Mouse (Mus musculus) hindbrain, embryonic 16.5 days (tissue): Measurements from ENCODE around the gene Olfr403. TPM values are rescaled to one million over a fixed set of nuclear protein-coding genes. Genes with fewer than 3 reads are reported as not detected.
"Not testable (repeated sequence)": the region's sequence is repeated elsewhere in the genome, so short reads cannot be mapped to it uniquely, and the experiment has no call there.

ENCODE experiments used
- ATAC-seq: fragments of 200-750 bp; cut with Nextera tagmentation; 2 replicates; pipeline ENCODE4 v1.8.0; 2017; ENCODE audit warnings: moderate TSS enrichment, moderate library complexity
- H3K27ac ChIP-seq: fragments of 300-500 bp; sonication (generic); 2 replicates; pipeline ENCODE4 v1.5.1; 2014; ENCODE audit warnings: low read depth, mild to moderate bottlenecking, control low read depth, low read length, moderate library complexity
- H3K27me3 ChIP-seq: fragments of 300-500 bp; sonication (generic); replicated peaks from 2 replicates; pipeline ENCODE4 v1.6.1; 2014; ENCODE audit warnings: low read length; ENCODE audit not compliant: control insufficient read depth, insufficient read depth
- H3K36me3 ChIP-seq: fragments of 300-500 bp; sonication (generic); 2 replicates; pipeline ENCODE4 v1.6.1; 2014; ENCODE audit warnings: mild to moderate bottlenecking, low read length, moderate library complexity, mixed read lengths; ENCODE audit not compliant: control insufficient read depth, insufficient read depth
- H3K4me1 ChIP-seq: fragments of 300-500 bp; sonication (generic); 2 replicates; pipeline ENCODE4 v1.6.1; 2014; ENCODE audit warnings: low read depth, low read length; ENCODE audit not compliant: control insufficient read depth, insufficient read depth
- H3K4me2 ChIP-seq: fragments of 300-500 bp; sonication (generic); 2 replicates; pipeline ENCODE4 v1.6.1; 2014; ENCODE audit warnings: mild to moderate bottlenecking, low read length, control low read depth, moderate library complexity
- H3K4me3 ChIP-seq: fragments of 300-500 bp; sonication (generic); 2 replicates; pipeline ENCODE4 v1.5.1; 2014; ENCODE audit warnings: mild to moderate bottlenecking, low read length, control low read depth, moderate library complexity
- H3K9ac ChIP-seq: fragments of 300-500 bp; sonication (generic); 2 replicates; pipeline ENCODE4 v1.6.1; 2014; ENCODE audit warnings: low read depth, mild to moderate bottlenecking, control low read depth, low read length, moderate library complexity
- H3K9me3 ChIP-seq: fragments of 300-500 bp; sonication (generic); 2 replicates; pipeline ENCODE4 v1.6.1; 2014; ENCODE audit warnings: mild to moderate bottlenecking, low read length, moderate library complexity; ENCODE audit not compliant: control insufficient read depth
- WGBS: fragments of 180-500 bp; shearing (Covaris S2); extraction: QIAGEN DNeasy Blood & Tissue Kit; methylation state at CpG from one replicate; pipeline ENCODE4 v1.1.7; 2014; 5-methylcytosine and 5-hydroxymethylcytosine counted together
- polyA plus RNA-seq: library from polyadenylated mRNA; unstranded; fragments of >200 nt; fragmentation: Nextera tagmentation; extraction: Ambion mirVana; gene quantifications from 2 replicates; pipeline ENCODE4 v1.2.1, GENCODE M21; 2015

Olfr403 gene
- not detected in 2 replicates for polyA plus RNA-seq

- no peak within 1 kb of the TSS for H3K4me3 ChIP-seq
- H3K27me3 ChIP-seq = no peaks in the 10 kb centered on the region
- no peaks in the 10 kb centered on the region for H3K4me1 ChIP-seq
- no peaks in the 10 kb centered on the region for H3K36me3 ChIP-seq
- ATAC-seq = no peak
- no peak within 1 kb of the TSS for H3K9ac ChIP-seq
- H3K27ac ChIP-seq = no peak within 1 kb of the TSS
- peaks cover 11% of the 10 kb centered on the region for H3K9me3 ChIP-seq
- H3K4me2 ChIP-seq = no peak within 1 kb of the TSS
These were observed at the start of gene Olfr403 for GRCm38 (mm10) chr11:74185949-74186348. Olfr403 (plus strand) TSS chr11:74186249.

DNA sequence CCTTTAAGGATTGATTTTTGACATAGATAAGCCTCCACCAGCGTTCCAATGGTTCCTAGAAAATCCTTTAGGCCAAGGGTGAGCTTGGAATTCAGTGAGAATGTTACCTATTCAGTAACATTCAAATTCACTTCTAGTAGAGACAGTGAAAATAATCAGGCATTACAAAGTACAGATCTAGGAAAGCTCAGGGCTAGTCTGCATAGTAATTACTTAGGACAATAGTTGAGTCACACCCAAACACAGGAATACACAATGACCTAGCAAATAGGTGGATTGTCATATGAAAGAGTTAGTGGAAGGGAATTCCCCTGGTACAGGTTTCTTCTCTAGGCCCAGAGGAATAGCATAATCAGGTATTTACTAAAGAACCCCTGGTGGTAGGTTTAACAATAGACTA, 46.0 kb upstream of the Olfr403 start:
- H3K27ac ChIP-seq, H3K27me3 ChIP-seq, H3K4me2 ChIP-seq, H3K4me3 ChIP-seq, H3K9ac ChIP-seq, H3K4me1 ChIP-seq, ATAC-seq, H3K36me3 ChIP-seq: not testable (repeated sequence)
- 37% methylated on average over 1 of the region's 1 CpGs for WGBS
- peaks cover 29% of the 10 kb centered on the region for H3K9me3 ChIP-seq

- Histone ChIP-seq H3K4me3 (no peak overlapping the region), H3K27me3 (no peaks in the 10 kb centered on the region), H3K27ac (no peak overlapping the region), H3K4me1 (no peaks in the 10 kb centered on the region), H3K9me3 (peaks cover 35% of the 10 kb centered on the region), H3K4me2 (no peak overlapping the region), H3K9ac (no peak overlapping the region), H3K36me3 (no peaks in the 10 kb centered on the region)
- no peak for ATAC-seq
These were observed 40.2 kb upstream of the Olfr403 start for GRCm38 (mm10) chr11:74145866-74146265.

GRCm38 (mm10) chr11:74153229-74153628, 32.8 kb upstream of the Olfr403 start, which contains the start of gene Olfr402:
Olfr402 (plus strand) TSS chr11:74153529.
- peaks cover 11% of the 10 kb centered on the region for H3K9me3 ChIP-seq
- H3K4me3 ChIP-seq = no peak within 1 kb of the TSS
- no peaks in the 10 kb centered on the region for H3K36me3 ChIP-seq
- no peaks in the 10 kb centered on the region for H3K4me1 ChIP-seq
- H3K27ac ChIP-seq = no peak within 1 kb of the TSS
- no peak within 1 kb of the TSS for H3K4me2 ChIP-seq
- ATAC-seq = no peak
- no peaks in the 10 kb centered on the region for H3K27me3 ChIP-seq
- WGBS = 62% methylated on average over 3 of the region's 3 CpGs
- no peak within 1 kb of the TSS for H3K9ac ChIP-seq

DNA sequence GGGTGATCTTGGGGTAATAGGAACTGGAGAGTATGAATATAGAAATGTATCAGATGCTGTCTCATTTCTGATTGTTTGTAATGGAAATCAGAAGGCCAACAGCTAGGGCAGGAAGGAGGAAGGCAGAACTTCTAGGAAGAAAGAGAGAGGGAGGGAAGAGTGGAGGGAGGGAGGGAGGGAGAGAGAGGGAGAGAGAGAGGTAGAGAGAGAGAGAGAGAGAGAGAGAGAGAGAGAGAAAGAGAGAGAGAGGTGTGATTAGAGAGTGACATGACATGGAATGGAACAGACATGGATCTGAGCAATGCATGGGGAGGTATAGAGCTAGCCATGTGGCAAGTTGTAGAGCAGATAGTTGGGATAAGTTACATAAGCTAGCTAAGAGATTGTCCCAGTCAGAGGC, 17.3 kb upstream of the Olfr403 start:
- no peaks in the 10 kb centered on the region for H3K4me1 ChIP-seq
- ATAC-seq = no peak

GRCm38 (mm10) chr11:74183168-74183567, 2.9 kb upstream of the Olfr403 start:
- no peak for ATAC-seq
- 78% methylated on average over 4 of the region's 4 CpGs for whole genome bisulfite sequencing
- H3K9me3 ChIP-seq = peaks cover 11% of the 10 kb centered on the region

More for the DNA sequence above, 17.3 kb upstream of the Olfr403 start:
- Histone ChIP-seq H3K27ac (no peak overlapping the region), H3K4me2 (no peak overlapping the region), H3K9me3 (peaks cover 5% of the 10 kb centered on the region; the same call in 1 of the 2 replicates), H3K27me3 (no peaks in the 10 kb centered on the region), H3K4me3 (no peak overlapping the region), H3K36me3 (no peaks in the 10 kb centered on the region), H3K9ac (no peak overlapping the region)

GRCm38 (mm10) chr11:74183745-74184144, 2.3 kb upstream of the Olfr403 start:
- H3K27ac ChIP-seq = no peak overlapping the region
- no peak overlapping the region for H3K4me3 ChIP-seq
- no peaks in the 10 kb centered on the region for H3K27me3 ChIP-seq
- peaks cover 12% of the 10 kb centered on the region for H3K9me3 ChIP-seq
- no peak overlapping the region for H3K4me2 ChIP-seq
- H3K4me1 ChIP-seq = no peaks in the 10 kb centered on the region
- no peak overlapping the region for H3K9ac ChIP-seq
- 85% methylated on average over 4 of the region's 4 CpGs for WGBS
- no peaks in the 10 kb centered on the region for H3K36me3 ChIP-seq
- no peak for ATAC-seq

More at GRCm38 (mm10) chr11:74183168-74183567, 2.9 kb upstream of the Olfr403 start:
- H3K4me3 ChIP-seq = no peak overlapping the region
- no peak overlapping the region for H3K27ac ChIP-seq
- no peaks in the 10 kb centered on the region for H3K27me3 ChIP-seq
- no peaks in the 10 kb centered on the region for H3K36me3 ChIP-seq
- no peak overlapping the region for H3K4me2 ChIP-seq
- no peaks in the 10 kb centered on the region for H3K4me1 ChIP-seq
- no peak overlapping the region for H3K9ac ChIP-seq

DNA sequence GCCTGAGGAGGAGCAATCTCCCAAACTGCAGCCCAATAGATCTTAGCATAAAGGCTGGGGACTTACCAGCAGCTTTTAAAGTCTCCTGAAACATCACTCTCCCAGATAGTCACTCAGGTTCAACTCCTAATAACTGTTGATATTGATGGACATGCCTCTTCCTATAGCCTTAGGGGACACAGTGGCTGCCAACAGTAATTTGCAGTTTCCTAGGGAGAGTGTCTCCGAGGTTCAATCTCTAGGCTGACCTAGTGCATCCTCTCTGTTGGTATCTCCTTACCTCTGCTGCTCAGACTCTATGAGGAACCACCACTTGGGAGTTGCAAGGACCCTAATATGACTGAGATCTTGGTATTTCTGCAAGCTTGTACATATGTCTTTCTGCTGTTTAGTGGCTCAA, 25.2 kb downstream of the Olfr403 start, which contains the start of gene Olfr43:
Gene Olfr43 (minus strand): TSS at position 101 of the 400 bp plus-strand sequence.
- Histone ChIP-seq H3K27me3 (no peaks in the 10 kb centered on the region), H3K4me2 (no peak within 1 kb of the TSS), H3K9me3 (peaks cover 9% of the 10 kb centered on the region), H3K27ac (no peak within 1 kb of the TSS), H3K9ac (no peak within 1 kb of the TSS), H3K4me3 (no peak within 1 kb of the TSS), H3K36me3 (no peaks in the 10 kb centered on the region), H3K4me1 (no peaks in the 10 kb centered on the region)
- ATAC-seq = no peak
- WGBS = 63% methylated on average over 1 of the region's 1 CpGs

- 84% methylated on average over 3 of the region's 3 CpGs for WGBS
- no peak for ATAC-seq
- H3K36me3 ChIP-seq = no peaks in the 10 kb centered on the region
- H3K4me1 ChIP-seq = no peaks in the 10 kb centered on the region
- no peak overlapping the region for H3K27ac ChIP-seq
- H3K27me3 ChIP-seq = no peaks in the 10 kb centered on the region
- H3K9me3 ChIP-seq = peaks cover 4% of the 10 kb centered on the region; the same call in 1 of the 2 replicates
- H3K4me2 ChIP-seq = no peak overlapping the region
- H3K4me3 ChIP-seq = no peak overlapping the region
- H3K9ac ChIP-seq = no peak overlapping the region
These were observed 55.2 kb downstream of the Olfr403 start for GRCm38 (mm10) chr11:74241201-74241600.
